Mouse (Mus musculus): ENCODE measurements around the gene Prkab2. TPM values are rescaled to one million over a fixed set of nuclear protein-coding genes. Genes with fewer than 3 reads are reported as not detected.

The Prkab2 gene
- total and polyA plus RNA-seq, 3 experiments, result 3.3 to 7.0 TPM; not detected in 1

GRCm38 (mm10) chr3:97617091-97617825 lies 40.7 kb upstream of the Prkab2 start:
- Histone ChIP-seq H3K27me3 (ENCODE audit: control insufficient read depth in 1 of 2, insufficient read depth in 2 of 2, low read length in 2 of 2) (peaks cover 7 to 11% of the 10 kb centered on the region in 2 experiments; a peak in 3 of 4 replicates), H3K4me3 (ENCODE audit: control insufficient read depth in 1 of 2, insufficient read depth in 1 of 2, low read depth in 2 of 2, low read length in 2 of 2) (peak overlapping the region; percentile 54 to 64), H3K36me3 (ENCODE audit: control insufficient read depth in 1 of 2, insufficient read depth in 2 of 2, low read length in 2 of 2) (peaks cover 0 to 5% of the 10 kb centered on the region in 2 experiments; a peak in 2 of 4 replicates), H3K4me1 (ENCODE audit: control insufficient read depth in 1 of 2, insufficient read depth in 2 of 2, low read length in 2 of 2) (peaks cover 3 to 5% of the 10 kb centered on the region in 2 experiments; a peak in 2 of 4 replicates), H3K27ac (ENCODE audit: control insufficient read depth, low read depth, low read length) (no peak overlapping the region), H3K9me3 (replicated peaks; ENCODE audit: insufficient read depth, low read length) (no peaks in the 10 kb centered on the region), H3K79me2 (ENCODE audit: control insufficient read depth, insufficient read depth, low read length, poor library complexity) (no peaks in the 10 kb centered on the region), H3K9ac (ENCODE audit: control insufficient read depth, low read depth, low read length, poor library complexity, severe bottlenecking) (peak overlapping the region; percentile 3)
- TF ChIP-seq MAX (IDR thresholded peaks at IDR 0.05; ENCODE audit: low read length) (peak; percentile 55; the same call in 1 of the 2 replicates), MXI1 (IDR thresholded peaks at IDR 0.05; ENCODE audit: low read depth, low read length) (peak; percentile 69), ELF1 (IDR thresholded peaks at IDR 0.05; ENCODE audit: low read depth, low read length) (no peak), RAD21 (IDR thresholded peaks at IDR 0.05; ENCODE audit: low read depth, low read length) (no peak), ZKSCAN1 (IDR thresholded peaks at IDR 0.05; ENCODE audit: low read depth, low read length) (peak; percentile 14; the same call in 1 of the 2 replicates), NRF1 (IDR thresholded peaks at IDR 0.05; ENCODE audit: insufficient read depth, low read depth, low read length, poor library complexity, severe bottlenecking) (peak; percentile 73), ZNF384 (IDR thresholded peaks at IDR 0.05; ENCODE audit: low read depth, low read length) (peak; percentile 96), POLR2A (IDR thresholded peaks at IDR 0.05; ENCODE audit: control insufficient read depth in 1 of 2, insufficient read depth in 1 of 2, low read depth in 1 of 2, low read length in 2 of 2, poor library complexity in 1 of 2) (peak in 1 of 2 experiments; percentile 42; a peak in 1 of 4 replicates), TAL1 (IDR thresholded peaks at IDR 0.05; ENCODE audit: low read length) (peak; percentile 11; the same call in 1 of the 2 replicates)
- peak; percentile 87 for DNase-seq (ENCODE audit: low read depth, low spot score)

GRCm38 (mm10) chr3:97617899-97618298 lies 40.1 kb upstream of the Prkab2 start:
- peak overlapping the region; percentile 54 to 64 for H3K4me3 ChIP-seq (ENCODE audit: control insufficient read depth in 1 of 2, insufficient read depth in 1 of 2, low read depth in 2 of 2, low read length in 2 of 2)
- TF ChIP-seq MYC (IDR thresholded peaks at IDR 0.05; ENCODE audit: low read depth, low read length) (no peak), TBP (IDR thresholded peaks at IDR 0.05; ENCODE audit: low read depth, low read length) (no peak), USF1 (IDR thresholded peaks at IDR 0.05; ENCODE audit: low read depth, low read length) (no peak), MAFK (IDR thresholded peaks at IDR 0.05; ENCODE audit: borderline replicate concordance, low read depth, low read length) (no peak), RCOR1 (IDR thresholded peaks at IDR 0.05; ENCODE audit: low read depth, low read length) (0 out of 2 replicates have a peak, but pooled peaks have one; percentile 22), JUND (IDR thresholded peaks at IDR 0.05; ENCODE audit: low read depth, low read length) (no peak), POLR2A (IDR thresholded peaks at IDR 0.05; ENCODE audit: control insufficient read depth in 1 of 2, insufficient read depth in 1 of 2, low read depth in 1 of 2, low read length in 2 of 2, poor library complexity in 1 of 2) (0 out of 4 replicates have a peak, but pooled peaks of 1 of the 2 experiments have one; percentile 26), CHD2 (IDR thresholded peaks at IDR 0.05; ENCODE audit: low read length) (peak; percentile 12; the same call in 1 of the 2 replicates), BHLHE40 (IDR thresholded peaks at IDR 0.05; ENCODE audit: borderline replicate concordance, low read depth, low read length) (0 out of 2 replicates have a peak, but pooled peaks have one; percentile 16), E2F4 (IDR thresholded peaks at IDR 0.05; ENCODE audit: borderline replicate concordance, low read depth, low read length) (peak; percentile 44; the same call in 1 of the 2 replicates), MYB (IDR thresholded peaks at IDR 0.05; ENCODE audit: low read depth, low read length) (no peak), EP300 (IDR thresholded peaks at IDR 0.05; ENCODE audit: low read depth in 1 of 2, low read length in 2 of 2) (0 out of 4 replicates have a peak, but pooled peaks of 1 of the 2 experiments have one; percentile 21), UBTF (IDR thresholded peaks at IDR 0.05; ENCODE audit: borderline replicate concordance, insufficient read depth, low read depth, low read length) (no peak), HCFC1 (IDR thresholded peaks at IDR 0.05; ENCODE audit: low read depth, low read length) (no peak), ETS1 (IDR thresholded peaks at IDR 0.05; ENCODE audit: low read depth, low read length) (0 out of 2 replicates have a peak, but pooled peaks have one; percentile 36), NELFE (IDR thresholded peaks at IDR 0.05; ENCODE audit: low read depth, low read length) (0 out of 2 replicates have a peak, but pooled peaks have one; percentile 22), CHD1 (IDR thresholded peaks at IDR 0.05; ENCODE audit: low read depth, low read length) (no peak), NRF1 (IDR thresholded peaks at IDR 0.05; ENCODE audit: insufficient read depth, low read depth, low read length, poor library complexity, severe bottlenecking) (0 out of 2 replicates have a peak, but pooled peaks have one; percentile 11), POLR2AphosphoS5 (IDR thresholded peaks at IDR 0.05; ENCODE audit: borderline replicate concordance, low read depth, low read length) (no peak), POLR2AphosphoS2 (IDR thresholded peaks at IDR 0.05; ENCODE audit: low read length) (no peak), ELF1 (IDR thresholded peaks at IDR 0.05; ENCODE audit: low read depth, low read length) (no peak), MXI1 (IDR thresholded peaks at IDR 0.05; ENCODE audit: low read depth, low read length) (no peak), GATA1 (IDR thresholded peaks at IDR 0.05; ENCODE audit: low read depth, low read length) (no peak)

More at GRCm38 (mm10) chr3:97617899-97618298, 40.1 kb upstream of the Prkab2 start:
- H3K9ac ChIP-seq (ENCODE audit: control insufficient read depth, low read depth, low read length, poor library complexity, severe bottlenecking), result peak overlapping the region; percentile 3
- no peaks in the 10 kb centered on the region for H3K79me2 ChIP-seq (ENCODE audit: control insufficient read depth, insufficient read depth, low read length, poor library complexity)
- DNase-seq (ENCODE audit: low read depth, low spot score), result peak; percentile 86
- H3K36me3 ChIP-seq (ENCODE audit: control insufficient read depth in 1 of 2, insufficient read depth in 2 of 2, low read length in 2 of 2), result peaks cover 0 to 5% of the 10 kb centered on the region in 2 experiments; a peak in 2 of 4 replicates
- no peak overlapping the region for H3K27ac ChIP-seq (ENCODE audit: control insufficient read depth, low read depth, low read length)
- H3K27me3 ChIP-seq (ENCODE audit: control insufficient read depth in 1 of 2, insufficient read depth in 2 of 2, low read length in 2 of 2), result peaks cover 10 to 11% of the 10 kb centered on the region in 2 experiments; a peak in 3 of 4 replicates
- peaks cover 3 to 5% of the 10 kb centered on the region in 2 experiments; a peak in 2 of 4 replicates for H3K4me1 ChIP-seq (ENCODE audit: control insufficient read depth in 1 of 2, insufficient read depth in 2 of 2, low read length in 2 of 2)
- no peaks in the 10 kb centered on the region for H3K9me3 ChIP-seq (replicated peaks; ENCODE audit: insufficient read depth, low read length)

Measured in MEL (cell line).